15 mouse cellular contexts compared by ENCODE assay signal in genomic region chr2:28909818-28910710, GRCm38 (mm10). TPM values are rescaled to one million over a fixed set of nuclear protein-coding genes. Genes with fewer than 3 reads are reported as not detected.
DNase-seq lines count a peak whose midpoint lies in the region; ATAC-seq and TF ChIP-seq lines count a peak whose summit lies in the region.
"Had no signal": no experiment of that assay in that cellular context is flagged by ENCODE, and none has a peak within 500 bp of the region (broad histone marks: within the 10 kb centered on the region; RNA-seq: fewer than 3 reads in every experiment).

No protein-coding gene starts in this region.

- H3K36me3 ChIP-seq in embryonic facial prominence, embryonic 10.5 days (replicated peaks): peaks cover 17% of the 10 kb centered on the region
- H3K36me3 ChIP-seq in hindbrain, embryonic 15.5 days: peaks cover 8% of the 10 kb centered on the region; the same call in 1 of the 2 replicates
- H3K36me3 ChIP-seq in midbrain, postnatal 0 days (ENCODE audit: insufficient read depth, low read length): peaks cover 6% of the 10 kb centered on the region
- H3K36me3 ChIP-seq: stomach, embryonic 15.5 days had no signal

- H3K9me3 ChIP-seq in embryonic facial prominence, embryonic 10.5 days: no peaks in the 10 kb centered on the region
- no peaks in the 10 kb centered on the region for H3K9me3 ChIP-seq in hindbrain, embryonic 15.5 days
- no peaks in the 10 kb centered on the region for H3K9me3 ChIP-seq in midbrain, postnatal 0 days (ENCODE audit: low read length)
- H3K9me3 ChIP-seq: limb, embryonic 13.5 days; stomach, embryonic 15.5 days had no signal

- peaks cover 99% of the 10 kb centered on the region for H3K27me3 ChIP-seq in embryonic facial prominence, embryonic 10.5 days (replicated peaks; ENCODE audit: low read depth, poor library complexity, severe bottlenecking)
- peaks cover 91% of the 10 kb centered on the region for H3K27me3 ChIP-seq in hindbrain, embryonic 15.5 days
- H3K27me3 ChIP-seq in midbrain, postnatal 0 days (ENCODE audit: insufficient read depth, low read length): peaks cover 44% of the 10 kb centered on the region

- 5% methylated on average over 25 of the region's 25 CpGs for WGBS in embryonic facial prominence, embryonic 10.5 days
- 5% methylated on average over 25 of the region's 25 CpGs for WGBS in hindbrain, embryonic 15.5 days
- 11% methylated on average over 25 of the region's 25 CpGs for WGBS in midbrain, postnatal 0 days

- H3K27ac ChIP-seq in embryonic facial prominence, embryonic 10.5 days (replicated peaks): no peak overlapping the region
- peak overlapping the region; percentile 54 for H3K27ac ChIP-seq in hindbrain, embryonic 15.5 days (replicated peaks)
- peak overlapping the region; percentile 73 for H3K27ac ChIP-seq in midbrain, postnatal 0 days (ENCODE audit: low read depth, low read length)
- H3K27ac ChIP-seq: limb, embryonic 13.5 days; stomach, embryonic 15.5 days had no signal

- peaks cover 33% of the 10 kb centered on the region for H3K4me1 ChIP-seq in embryonic facial prominence, embryonic 10.5 days
- H3K4me1 ChIP-seq in hindbrain, embryonic 15.5 days (replicated peaks): peaks cover 18% of the 10 kb centered on the region
- H3K4me1 ChIP-seq in midbrain, postnatal 0 days (ENCODE audit: insufficient read depth, low read length): no peaks in the 10 kb centered on the region; the same call in 1 of the 2 replicates

- H3K4me3 ChIP-seq in embryonic facial prominence, embryonic 10.5 days: no peak overlapping the region
- peak overlapping the region; percentile 34 for H3K4me3 ChIP-seq in hindbrain, embryonic 15.5 days
- peak overlapping the region; percentile 27; the same call in 1 of the 2 replicates for H3K4me3 ChIP-seq in midbrain, postnatal 0 days (ENCODE audit: low read depth, low read length)
- H3K4me3 ChIP-seq: stomach, embryonic 15.5 days had no signal

- no peak overlapping the region for H3K9ac ChIP-seq in hindbrain, embryonic 15.5 days
- H3K9ac ChIP-seq in midbrain, postnatal 0 days (replicated peaks; ENCODE audit: low read length, poor library complexity, severe bottlenecking): no peak overlapping the region
- H3K9ac ChIP-seq: limb, embryonic 13.5 days; stomach, embryonic 15.5 days had no signal

- peak overlapping the region; percentile 48 for H3K4me2 ChIP-seq in hindbrain, embryonic 15.5 days
- peak overlapping the region; percentile 40 for H3K4me2 ChIP-seq in midbrain, postnatal 0 days (ENCODE audit: low read depth, low read length, poor library complexity, severe bottlenecking)
- H3K4me2 ChIP-seq: stomach, embryonic 15.5 days had no signal

- peak; percentile 9 for DNase-seq in kidney, adult 11 months
- DNase-seq in kidney, adult 18-20 months: no peak
- DNase-seq in embryonic facial prominence, embryonic 10.5 days (ENCODE audit: low spot score): peak; percentile 26
- DNase-seq in midbrain, postnatal 0 days (ENCODE audit: low spot score): no peak
- no peak for DNase-seq in lung, adult 18-20 months
- no peak for DNase-seq in embryo, embryonic 10 days (ENCODE audit: low spot score)
- DNase-seq: gastrocnemius, postnatal 25 days; heart, postnatal 4 days; lung, postnatal 14 days; right cerebral cortex, postnatal 25 days had no signal

- no peak for ATAC-seq in hindbrain, embryonic 15.5 days (ENCODE audit: low FRiP score, low read depth)
- no peak for ATAC-seq in midbrain, postnatal 0 days (ENCODE audit: low FRiP score)

- TF ChIP-seq CTCF in midbrain, postnatal 0 days (IDR thresholded peaks at IDR 0.05): no peak

RNA-seq across cellular contexts. Expression of gene Barhl1, which starts 6.4 kb away (rescaled TPM):
- polyA plus RNA-seq in embryonic facial prominence, embryonic 10.5 days (2016; fragmentation: Nextera tagmentation; extraction: Ambion mirVana): 1.2 and 1.4 TPM in 2 replicates
- 43.3 and 60.4 TPM in 2 replicates for polyA plus RNA-seq in hindbrain, embryonic 15.5 days (2015; fragmentation: Nextera tagmentation; extraction: Ambion mirVana)
- 36.8 and 49.0 TPM in 2 replicates for total RNA-seq in midbrain, postnatal 0 days (2014; rRNA removed)
- 36.8 and 36.9 TPM in 2 replicates for polyA plus RNA-seq in midbrain, postnatal 0 days (2015; fragmentation: Nextera tagmentation; extraction: Ambion mirVana)
- total RNA-seq: common myeloid progenitor, adult 5-6 weeks; gastrocnemius, postnatal 25 days; heart, postnatal 4 days had no signal
- polyA plus RNA-seq: urinary bladder, adult 2 months had no signal

Comparison
In these comparisons a context has a peak if more than half of its experiments do, and no peak if none do; other contexts are left out.
1. DNase-seq: peak in kidney, adult 11 months (single experiment) and embryonic facial prominence, embryonic 10.5 days (single experiment); none in kidney, adult 18-20 months (single experiment), midbrain, postnatal 0 days (single experiment), lung, adult 18-20 months (0 of 2) and embryo, embryonic 10 days (single experiment).
2. RNA of gene Barhl1, which starts 6.4 kb away (polyA plus RNA-seq): 43.3 to 60.4 TPM in hindbrain, embryonic 15.5 days and 36.8 to 36.9 TPM in midbrain, postnatal 0 days; 1.2 to 1.4 TPM in embryonic facial prominence, embryonic 10.5 days; every median in the first group is over 10 times any median in the second.